Mouse (Mus musculus) kidney, adult 2 months (tissue): ENCODE measurements at regions not wholly inside any gene's neighbourhood (a gene's known extent, or its start where the extent isn't known, plus 50 kb on each side); places are given as distances from the start of the nearest gene placed in this dataset.

Experiments used
- CTCF ChIP-seq: fragments of 200-500 bp; conservative IDR thresholded peaks from 2 replicates; pipeline ENCODE4 v1.5.1; 2011; ENCODE audit warnings: low read depth, mild to moderate bottlenecking, control low read depth, low read length, moderate library complexity, mixed read lengths; ENCODE audit not compliant: insufficient read depth, insufficient read length
- POLR2A ChIP-seq: fragments of 200-500 bp; IDR thresholded peaks from one replicate; pipeline ENCODE4 v1.6.1; 2011; ENCODE audit warnings: low read depth, low read length, control low read depth

- TF ChIP-seq POLR2A (no peak), CTCF (no peak)
These were observed 121.6 kb upstream of the Foxn2 start for GRCm38 (mm10) chr17:88318936-88319335.
